Mouse (Mus musculus) C2C12 (cell line): Measurements from ENCODE around the gene Gm19402.

Experiments used
- CEBPB ChIP-seq: IDR thresholded peaks from one replicate; pipeline ENCODE4 v1.6.1; 2011; ENCODE audit warnings: low read depth, mild to moderate bottlenecking, control low read depth, moderate library complexity
- CTCF ChIP-seq: IDR thresholded peaks from one replicate; pipeline ENCODE4 v1.5.1; 2011; ENCODE audit not compliant: control insufficient read depth, insufficient read depth, insufficient read length
- MAX ChIP-seq: IDR thresholded peaks from one replicate; pipeline ENCODE4 v1.6.1; 2011; ENCODE audit warnings: mild to moderate bottlenecking, control low read depth
- USF1 ChIP-seq: IDR thresholded peaks from one replicate; pipeline ENCODE4 v1.6.1; 2011; ENCODE audit warnings: low read depth, mild to moderate bottlenecking, control low read depth, moderate library complexity

DNA sequence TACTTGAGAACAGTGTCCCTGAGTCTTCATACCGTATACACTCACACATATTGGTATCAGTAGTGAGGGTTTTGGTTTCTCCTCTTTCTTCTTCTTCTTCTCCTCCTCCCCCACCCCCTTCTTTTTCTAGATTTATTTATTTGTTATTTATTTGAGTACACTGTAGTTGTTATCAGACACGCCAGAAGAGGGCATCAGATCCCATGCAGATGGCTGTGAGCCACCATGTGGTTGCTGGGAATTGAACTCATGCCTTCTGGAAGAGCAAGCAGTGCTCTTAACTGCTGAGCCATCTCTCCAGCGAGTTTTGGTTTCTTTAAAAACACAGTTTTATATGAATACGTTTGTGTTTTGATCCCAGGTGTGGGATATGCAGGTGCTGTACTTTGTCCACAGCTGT lies 37.7 kb upstream of the Gm19402 start:
- TF ChIP-seq CTCF (no peak), MAX (no peak), CEBPB (no peak), USF1 (no peak)
